In genomic region chrX:41995750-41996149, GRCm38 (mm10) we compare ENCODE assay signal across 31 mouse cellular contexts.
"Had no signal": no experiment of that assay in that cellular context is flagged by ENCODE, and none has a peak within 500 bp of the region (broad histone marks: within the 10 kb centered on the region; RNA-seq: fewer than 3 reads in every experiment).

No protein-coding gene starts in this region.

- H3K4me1 ChIP-seq: limb, embryonic 10.5 days; limb, embryonic 12.5 days; limb, embryonic 13.5 days; limb, embryonic 15.5 days; lung, embryonic 15.5 days; midbrain, embryonic 10.5 days; midbrain, embryonic 12.5 days; midbrain, embryonic 13.5 days; midbrain, embryonic 15.5 days; neural tube, embryonic 12.5 days; neural tube, embryonic 13.5 days had no signal

- H3K27ac ChIP-seq: left cerebral cortex, adult 2 months; limb, embryonic 10.5 days; limb, embryonic 12.5 days; limb, embryonic 13.5 days; limb, embryonic 15.5 days; liver, embryonic 12.5 days; liver, embryonic 13.5 days; liver, embryonic 14.5 days; liver, embryonic 15.5 days; lung, embryonic 15.5 days; macrophage; midbrain, embryonic 10.5 days; midbrain, embryonic 12.5 days; midbrain, embryonic 13.5 days; midbrain, embryonic 15.5 days; neural tube, embryonic 12.5 days; neural tube, embryonic 13.5 days had no signal

- H3K4me2 ChIP-seq: limb, embryonic 12.5 days; limb, embryonic 13.5 days; limb, embryonic 15.5 days; liver, embryonic 11.5 days; liver, embryonic 12.5 days; liver, embryonic 13.5 days; liver, embryonic 15.5 days; lung, embryonic 14.5 days; lung, embryonic 15.5 days; midbrain, embryonic 11.5 days; midbrain, embryonic 12.5 days; midbrain, embryonic 13.5 days; midbrain, embryonic 15.5 days; neural tube, embryonic 12.5 days; neural tube, embryonic 13.5 days had no signal

- ATAC-seq: liver, embryonic 12.5 days; liver, postnatal 0 days; midbrain, embryonic 13.5 days; midbrain, embryonic 15.5 days; midbrain, embryonic 16.5 days had no signal

- H3K9me3 ChIP-seq: limb, embryonic 10.5 days; limb, embryonic 12.5 days; limb, embryonic 13.5 days; limb, embryonic 15.5 days; liver, embryonic 12.5 days; liver, embryonic 13.5 days; liver, embryonic 15.5 days; lung, embryonic 15.5 days; megakaryocyte, embryonic 14.5 days; midbrain, embryonic 10.5 days; midbrain, embryonic 12.5 days; midbrain, embryonic 13.5 days; midbrain, embryonic 15.5 days; neural tube, embryonic 12.5 days; neural tube, embryonic 13.5 days had no signal

- H3K36me3 ChIP-seq: limb, embryonic 10.5 days; limb, embryonic 12.5 days; limb, embryonic 13.5 days; limb, embryonic 15.5 days; liver, embryonic 12.5 days; liver, embryonic 13.5 days; liver, embryonic 15.5 days; lung, embryonic 15.5 days; midbrain, embryonic 10.5 days; midbrain, embryonic 12.5 days; midbrain, embryonic 13.5 days; midbrain, embryonic 15.5 days; neural tube, embryonic 12.5 days; neural tube, embryonic 13.5 days had no signal

- H3K27me3 ChIP-seq: limb, embryonic 12.5 days; limb, embryonic 13.5 days; limb, embryonic 15.5 days; liver, embryonic 12.5 days; liver, embryonic 13.5 days; liver, embryonic 15.5 days; lung, embryonic 15.5 days; midbrain, embryonic 12.5 days; midbrain, embryonic 13.5 days; midbrain, embryonic 15.5 days; neural tube, embryonic 12.5 days; neural tube, embryonic 13.5 days had no signal

- DNase-seq: left cerebral cortex, postnatal 4 days; liver; liver, embryonic 13.5 days; liver, postnatal 0 days; lung, embryonic 14.5 days; lung, postnatal 10 days; lung, postnatal 14 days; lung, postnatal 36 days; lung, postnatal 4 days; midbrain, embryonic 14.5 days had no signal

- H3K4me3 ChIP-seq: left cerebral cortex, adult 2 months; limb, embryonic 10.5 days; limb, embryonic 12.5 days; limb, embryonic 13.5 days; limb, embryonic 15.5 days; liver, embryonic 12.5 days; liver, embryonic 13.5 days; liver, embryonic 15.5 days; lung, embryonic 15.5 days; megakaryocyte, embryonic 14.5 days; midbrain, embryonic 10.5 days; midbrain, embryonic 12.5 days; midbrain, embryonic 13.5 days; midbrain, embryonic 15.5 days; myocyte; neural tube, embryonic 12.5 days; neural tube, embryonic 13.5 days had no signal

- H3K9ac ChIP-seq: limb, embryonic 12.5 days; limb, embryonic 13.5 days; limb, embryonic 15.5 days; liver, embryonic 12.5 days; liver, embryonic 13.5 days; liver, embryonic 14.5 days; liver, embryonic 15.5 days; liver, postnatal 0 days; lung, embryonic 14.5 days; lung, embryonic 15.5 days; midbrain, embryonic 12.5 days; midbrain, embryonic 13.5 days; midbrain, embryonic 15.5 days; neural tube, embryonic 12.5 days; neural tube, embryonic 13.5 days had no signal
